Mouse (Mus musculus) heart, embryonic 11.5 days (tissue): Measurements from ENCODE around the gene Pla2g16. TPM values are rescaled to one million over a fixed set of nuclear protein-coding genes. Genes with fewer than 3 reads are reported as not detected.

Experiments used
- ATAC-seq: fragments of 200-750 bp; cut with Nextera tagmentation; replicated peaks from 2 replicates; pipeline ENCODE4 v1.8.0; 2017; ENCODE audit warnings: moderate library complexity; ENCODE audit not compliant: insufficient number of reproducible peaks, low FRiP score, low TSS enrichment
- H3K27ac ChIP-seq: fragments of 300-500 bp; sonication (generic); 2 replicates; pipeline ENCODE4 v1.5.1; 2014; ENCODE audit warnings: mild to moderate bottlenecking, low read depth, low read length
- H3K27me3 ChIP-seq: fragments of 300-500 bp; sonication (generic); 2 replicates; pipeline ENCODE4 v1.6.1; 2014; ENCODE audit warnings: mild to moderate bottlenecking, low read length, mixed read lengths; ENCODE audit not compliant: control insufficient read depth, insufficient read depth
- H3K36me3 ChIP-seq: fragments of 300-500 bp; sonication (generic); 2 replicates; pipeline ENCODE4 v1.6.1; 2014; ENCODE audit warnings: mild to moderate bottlenecking, low read length, moderate library complexity, mixed read lengths; ENCODE audit not compliant: control insufficient read depth, insufficient read depth
- H3K4me1 ChIP-seq: fragments of 300-500 bp; sonication (generic); 2 replicates; pipeline ENCODE4 v1.6.1; 2014; ENCODE audit warnings: low read length; ENCODE audit not compliant: control insufficient read depth, insufficient read depth
- H3K4me2 ChIP-seq: fragments of 300-500 bp; sonication (generic); 2 replicates; pipeline ENCODE4 v1.6.1; 2014; ENCODE audit warnings: mild to moderate bottlenecking, moderate library complexity
- H3K4me3 ChIP-seq: fragments of 300-500 bp; sonication (generic); 2 replicates; pipeline ENCODE4 v1.5.1; 2014; ENCODE audit warnings: low read depth, low read length
- H3K9ac ChIP-seq: fragments of 300-500 bp; sonication (generic); 2 replicates; pipeline ENCODE4 v1.6.1; 2014; ENCODE audit warnings: mild to moderate bottlenecking, low read depth, low read length, moderate library complexity
- H3K9me3 ChIP-seq: fragments of 300-500 bp; sonication (generic); replicated peaks from 2 replicates; pipeline ENCODE4 v1.6.1; 2016; ENCODE audit warnings: low read length; ENCODE audit not compliant: control insufficient read depth
- WGBS: fragments of 180-500 bp; shearing (Covaris S2); extraction: QIAGEN DNeasy Blood & Tissue Kit; methylation state at CpG from one replicate; pipeline ENCODE4 v1.1.7; 2014; ENCODE audit not compliant: insufficient replicate concordance; 5-methylcytosine and 5-hydroxymethylcytosine counted together
- polyA plus RNA-seq: library from polyadenylated mRNA; unstranded; fragments of >200 nt; fragmentation: Nextera tagmentation; extraction: Ambion mirVana; gene quantifications from 2 replicates; pipeline ENCODE4 v1.2.1, GENCODE M21; 2014

Pla2g16 gene
- polyA plus RNA-seq: 42.5 and 46.7 TPM in 2 replicates

DNA sequence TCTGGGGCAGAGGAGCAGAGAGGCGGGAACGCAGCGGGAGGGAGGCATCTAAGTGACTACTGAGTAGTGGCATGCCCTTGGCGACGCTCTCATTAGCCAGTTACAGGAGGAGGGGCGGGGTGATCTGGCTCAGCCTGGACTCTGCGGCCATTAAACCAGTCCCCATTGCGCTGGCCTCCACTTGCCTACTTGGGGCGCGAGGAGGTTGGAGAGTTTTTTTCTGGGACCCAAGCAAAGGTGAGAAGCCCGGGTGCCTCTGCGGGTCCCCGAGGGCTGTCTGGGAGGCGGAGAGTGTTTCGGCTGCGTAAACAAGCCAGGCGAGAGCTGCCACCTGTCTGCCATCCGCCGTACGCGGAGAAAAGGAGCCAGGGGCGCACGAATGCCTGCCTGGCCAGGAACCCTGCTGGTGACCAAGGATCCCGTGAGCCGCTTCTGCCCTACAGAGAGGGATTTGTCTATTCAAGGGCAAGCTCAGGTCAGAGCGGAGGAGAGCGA, at the start of gene Pla2g16:
Gene Pla2g16 (plus strand): TSS at position 132 of the 495 bp plus-strand sequence.
- Histone ChIP-seq H3K9ac (peak within 1 kb of the TSS; percentile 77), H3K4me3 (peak within 1 kb of the TSS; percentile 60), H3K9me3 (no peaks in the 10 kb centered on the region), H3K27me3 (no peaks in the 10 kb centered on the region), H3K4me1 (peaks cover 5% of the 10 kb centered on the region), H3K27ac (0 out of 2 replicates have a peak within 1 kb of the TSS, but pooled peaks have one; percentile 50), H3K4me2 (peak within 1 kb of the TSS; percentile 77), H3K36me3 (no peaks in the 10 kb centered on the region; the same call in 1 of the 2 replicates)
- ATAC-seq: peak; percentile 87
- WGBS: under 1% methylated on average over 27 of the region's 27 CpGs

- Histone ChIP-seq H3K27me3 (no peaks in the 10 kb centered on the region), H3K36me3 (0 out of 2 replicates have a peak, but pooled peaks cover 4% of the 10 kb centered on the region), H3K9ac (no peak overlapping the region), H3K9me3 (no peaks in the 10 kb centered on the region), H3K27ac (no peak overlapping the region), H3K4me2 (no peak overlapping the region), H3K4me3 (no peak overlapping the region), H3K4me1 (0 out of 2 replicates have a peak, but pooled peaks cover 5% of the 10 kb centered on the region)
- ATAC-seq: no peak
- WGBS: 54% methylated on average over 4 of the region's 4 CpGs
These were observed 49.2 kb upstream of the Pla2g16 start for GRCm38 (mm10) chr19:7508026-7508425.

- no peaks in the 10 kb centered on the region for H3K27me3 ChIP-seq
- 79% methylated on average over 1 of the region's 1 CpGs for WGBS
- H3K9ac ChIP-seq: no peak overlapping the region
- no peak overlapping the region for H3K27ac ChIP-seq
- H3K4me1 ChIP-seq: no peaks in the 10 kb centered on the region
- ATAC-seq: no peak
- no peaks in the 10 kb centered on the region for H3K9me3 ChIP-seq
- H3K36me3 ChIP-seq: peaks cover 5% of the 10 kb centered on the region
- no peak overlapping the region for H3K4me3 ChIP-seq
- H3K4me2 ChIP-seq: no peak overlapping the region
These were observed 40.8 kb upstream of the Pla2g16 start for GRCm38 (mm10) chr19:7516437-7516836.

- Histone ChIP-seq H3K27me3 (no peaks in the 10 kb centered on the region), H3K27ac (no peak overlapping the region), H3K4me1 (no peaks in the 10 kb centered on the region), H3K9me3 (no peaks in the 10 kb centered on the region; the same call in 1 of the 2 replicates), H3K36me3 (peaks cover 23% of the 10 kb centered on the region), H3K9ac (no peak overlapping the region), H3K4me2 (no peak overlapping the region), H3K4me3 (no peak overlapping the region)
- 82% methylated on average over 3 of the region's 3 CpGs for WGBS
- ATAC-seq: no peak
These were observed 35.6 kb upstream of the Pla2g16 start for GRCm38 (mm10) chr19:7521619-7522018.

GRCm38 (mm10) chr19:7522856-7523255, 34.4 kb upstream of the Pla2g16 start:
- H3K4me2 ChIP-seq: no peak overlapping the region
- H3K4me3 ChIP-seq: no peak overlapping the region
- H3K27me3 ChIP-seq: no peaks in the 10 kb centered on the region
- peaks cover 20% of the 10 kb centered on the region for H3K36me3 ChIP-seq
- no peak for ATAC-seq
- no peak overlapping the region for H3K27ac ChIP-seq
- H3K4me1 ChIP-seq: no peaks in the 10 kb centered on the region
- no peaks in the 10 kb centered on the region; the same call in 1 of the 2 replicates for H3K9me3 ChIP-seq
- no peak overlapping the region for H3K9ac ChIP-seq
- 96% methylated on average over 2 of the region's 2 CpGs for WGBS

DNA sequence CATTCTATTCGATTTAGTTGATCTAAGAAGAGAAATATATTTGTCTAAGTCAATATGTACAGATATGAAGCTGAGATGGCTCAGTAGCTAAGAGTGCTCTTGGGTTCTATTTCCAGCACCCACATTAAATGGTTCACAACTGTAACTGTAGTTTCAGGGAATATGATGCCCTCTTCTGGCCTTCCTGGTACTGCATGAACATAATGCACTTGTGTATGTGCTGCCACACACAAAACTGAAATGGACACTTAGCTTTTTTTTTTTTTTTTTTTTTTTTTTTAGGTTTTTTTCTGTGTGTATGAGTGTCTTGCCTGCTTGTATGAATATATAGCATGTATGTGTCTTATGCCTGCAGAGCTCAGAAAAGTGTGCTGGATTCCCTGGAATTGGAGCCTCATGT, 34.0 kb upstream of the Pla2g16 start:
- Histone ChIP-seq H3K4me3 (no peak overlapping the region), H3K27ac (no peak overlapping the region), H3K4me2 (no peak overlapping the region), H3K27me3 (no peaks in the 10 kb centered on the region), H3K9ac (no peak overlapping the region), H3K9me3 (no peaks in the 10 kb centered on the region; the same call in 1 of the 2 replicates), H3K36me3 (peaks cover 20% of the 10 kb centered on the region), H3K4me1 (no peaks in the 10 kb centered on the region)
- ATAC-seq: no peak
- 87% methylated on average over 1 of the region's 1 CpGs for WGBS

DNA sequence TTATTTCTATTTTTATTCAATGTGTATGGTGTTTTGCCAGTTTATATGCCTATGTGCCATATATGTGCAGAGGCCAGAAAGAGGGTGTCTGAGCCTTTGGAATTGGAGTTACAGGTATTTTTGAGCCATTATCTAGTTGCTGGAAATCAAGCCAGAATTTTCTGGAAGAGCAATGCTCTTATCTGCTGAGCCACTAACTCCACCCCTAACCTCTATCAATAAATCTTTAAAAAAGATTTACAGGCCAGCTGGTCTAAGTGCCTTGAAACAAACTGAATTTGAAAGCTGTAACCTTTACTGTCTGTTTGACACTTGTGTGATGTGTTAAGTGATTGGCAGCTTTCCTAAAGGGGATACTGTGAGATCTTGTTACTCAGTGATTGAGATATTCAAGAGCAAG, 33.5 kb upstream of the Pla2g16 start:
- no peak overlapping the region for H3K4me3 ChIP-seq
- H3K9ac ChIP-seq: no peak overlapping the region
- H3K4me1 ChIP-seq: no peaks in the 10 kb centered on the region
- no peak overlapping the region for H3K27ac ChIP-seq
- H3K27me3 ChIP-seq: no peaks in the 10 kb centered on the region
- no peak overlapping the region for H3K4me2 ChIP-seq
- no peak for ATAC-seq
- no peaks in the 10 kb centered on the region; the same call in 1 of the 2 replicates for H3K9me3 ChIP-seq
- H3K36me3 ChIP-seq: peaks cover 18% of the 10 kb centered on the region

GRCm38 (mm10) chr19:7524879-7525278, 32.4 kb upstream of the Pla2g16 start:
- Histone ChIP-seq H3K4me3 (no peak overlapping the region), H3K9me3 (no peaks in the 10 kb centered on the region; the same call in 1 of the 2 replicates), H3K4me1 (no peaks in the 10 kb centered on the region), H3K4me2 (no peak overlapping the region), H3K9ac (no peak overlapping the region), H3K27me3 (no peaks in the 10 kb centered on the region), H3K27ac (no peak overlapping the region), H3K36me3 (peaks cover 19% of the 10 kb centered on the region)
- WGBS: 74% methylated on average over 3 of the region's 3 CpGs
- no peak for ATAC-seq
